Mouse (Mus musculus) common myeloid progenitor, adult 5-6 weeks (primary cell): ENCODE data around the gene Acap2. TPM values are rescaled to one million over a fixed set of nuclear protein-coding genes. Genes with fewer than 3 reads are reported as not detected.

Source experiments
- ATAC-seq: replicated peaks from 2 replicates; pipeline ENCODE4 v1.8.0; 2016; ENCODE audit warnings: low read depth, mild to moderate bottlenecking, moderate TSS enrichment, inconsistent platforms; ENCODE audit not compliant: poor library complexity, severe bottlenecking
- total RNA-seq: library from RNA; stranded (forward); fragments of 200-1000, 187-1606 nt; gene quantifications from 2 replicates; pipeline ENCODE4 v1.2.3, GENCODE M21; 2017

Gene Acap2
- total RNA-seq, 1 experiment from 2014 or later: 36.3 TPM

- ATAC-seq: no peak
Measured at GRCm38 (mm10) chr16:31172229-31172628, 28.8 kb downstream of the Acap2 start.

- ATAC-seq: no peak
Measured at GRCm38 (mm10) chr16:31171418-31171817, 29.6 kb downstream of the Acap2 start.

- ATAC-seq: no peak
Measured at GRCm38 (mm10) chr16:31170297-31170696, 30.7 kb downstream of the Acap2 start.

GRCm38 (mm10) chr16:31169596-31169995 lies 31.4 kb downstream of the Acap2 start:
- ATAC-seq: no peak

GRCm38 (mm10) chr16:31167934-31168333 lies 33.1 kb downstream of the Acap2 start:
- no peak for ATAC-seq

GRCm38 (mm10) chr16:31167017-31167887 lies 33.8 kb downstream of the Acap2 start:
- ATAC-seq: no peak

GRCm38 (mm10) chr16:31165907-31166306 lies 35.1 kb downstream of the Acap2 start:
- ATAC-seq: no peak

- ATAC-seq: no peak
Measured at GRCm38 (mm10) chr16:31165467-31165866, 35.6 kb downstream of the Acap2 start.

GRCm38 (mm10) chr16:31164125-31164524 lies 36.9 kb downstream of the Acap2 start:
- no peak for ATAC-seq

- no peak for ATAC-seq
Measured at GRCm38 (mm10) chr16:31160486-31160885, 40.6 kb downstream of the Acap2 start.

- no peak for ATAC-seq
Measured at GRCm38 (mm10) chr16:31159491-31159890, 41.6 kb downstream of the Acap2 start.

- no peak for ATAC-seq
Measured at GRCm38 (mm10) chr16:31149841-31150240, 51.2 kb downstream of the Acap2 start.

- no peak for ATAC-seq
Measured at GRCm38 (mm10) chr16:31148891-31149290, 52.2 kb downstream of the Acap2 start.

GRCm38 (mm10) chr16:31147766-31148165 lies 53.3 kb downstream of the Acap2 start:
- no peak for ATAC-seq

- ATAC-seq: no peak
Measured at GRCm38 (mm10) chr16:31141916-31142315, 59.1 kb downstream of the Acap2 start.

GRCm38 (mm10) chr16:31136616-31137253 lies 64.3 kb downstream of the Acap2 start:
- ATAC-seq: peak; percentile 54; the same call in 1 of the 2 replicates

- ATAC-seq: no peak
Measured at GRCm38 (mm10) chr16:31135519-31135918, 65.5 kb downstream of the Acap2 start.

- ATAC-seq: no peak
Measured at GRCm38 (mm10) chr16:31131531-31131930, 69.5 kb downstream of the Acap2 start.

- no peak for ATAC-seq
Measured at GRCm38 (mm10) chr16:31128116-31128515, 72.9 kb downstream of the Acap2 start.

- ATAC-seq: no peak
Measured at GRCm38 (mm10) chr16:31124991-31125390, 76.1 kb downstream of the Acap2 start.

GRCm38 (mm10) chr16:31121612-31122011 lies 79.4 kb downstream of the Acap2 start:
- no peak for ATAC-seq
